Mouse (Mus musculus): ENCODE results near the gene Dach1.

The Dach1 gene

DNA sequence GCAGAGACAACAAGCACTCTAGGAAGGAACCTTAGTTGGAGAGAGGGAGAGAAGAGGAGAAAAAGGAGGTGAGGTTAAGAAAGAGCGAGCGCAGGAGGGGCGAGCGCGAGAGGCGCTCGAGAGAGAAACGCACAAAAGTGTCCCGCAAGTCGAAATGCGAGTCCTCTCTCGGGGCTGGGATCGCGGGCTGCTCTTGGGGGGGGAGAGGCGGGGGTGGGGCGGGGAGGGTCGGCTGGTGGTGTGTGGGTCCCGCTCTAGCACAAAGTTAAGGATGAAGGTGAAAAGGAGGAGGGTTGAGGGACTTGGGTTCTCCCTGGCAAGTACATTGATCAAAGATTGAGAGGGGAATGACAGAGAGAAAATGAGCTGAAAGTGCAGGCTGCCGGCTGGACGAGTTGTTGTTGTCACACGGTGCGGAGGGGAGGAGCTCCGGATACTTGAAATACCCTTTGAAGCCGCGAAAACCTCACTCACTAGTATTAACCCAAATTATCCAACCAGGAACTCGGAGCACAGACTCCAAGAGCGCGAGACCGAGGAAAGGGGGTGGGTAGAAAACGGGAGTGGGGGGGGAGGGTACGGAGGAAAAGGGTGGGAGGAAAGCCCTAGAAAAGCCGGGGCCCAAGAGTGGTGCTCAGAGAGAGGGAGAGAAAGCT, at the start of gene Dach1:
Gene Dach1 (minus strand): TSS at position 345 of the 656 bp plus-strand sequence.
- DNase-seq (ENCODE audit: low spot score): peak; percentile 5

DNA sequence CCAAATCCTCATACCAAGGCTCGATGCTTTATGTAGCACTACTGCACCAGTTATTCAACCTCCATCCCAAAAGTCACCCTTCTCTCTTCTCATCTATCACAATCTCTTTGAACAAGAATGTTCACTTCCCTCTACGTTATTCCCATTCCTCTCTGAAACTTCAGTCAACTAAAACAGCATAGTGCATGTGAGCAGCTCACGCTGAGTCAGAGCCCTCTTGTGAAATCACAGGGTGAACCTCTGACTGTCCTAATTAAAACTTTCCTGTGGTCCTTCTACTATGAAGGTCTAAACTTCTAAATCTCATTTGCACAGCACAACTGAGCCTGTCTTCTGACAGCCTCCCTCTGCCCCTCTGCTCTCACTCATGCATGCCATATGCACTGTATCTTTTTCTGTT, 30.5 kb upstream of the Dach1 start:
- DNase-seq (ENCODE audit: low spot score): no peak

GRCm38 (mm10) chr14:98181545-98181944, 12.0 kb upstream of the Dach1 start:
- DNase-seq (ENCODE audit: low spot score): no peak

DNA sequence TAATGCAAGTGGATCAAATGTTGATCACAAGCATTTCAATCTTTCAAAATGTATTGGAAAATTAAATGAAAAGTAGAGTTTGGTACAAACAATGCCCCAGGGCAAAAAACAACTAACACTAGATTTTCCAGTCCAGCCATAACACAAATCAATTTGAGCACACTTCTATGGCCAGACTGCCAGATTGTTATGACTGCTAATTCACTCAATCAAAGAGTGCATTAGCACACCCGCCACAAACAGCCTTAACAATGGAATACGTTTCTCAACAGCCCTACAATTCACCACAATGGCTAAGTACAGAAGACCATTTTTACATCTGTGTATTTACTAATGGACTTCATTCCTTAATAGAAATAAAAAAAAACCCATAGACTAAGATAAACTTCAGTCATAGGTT, 4.3 kb upstream of the Dach1 start:
- DNase-seq (ENCODE audit: low spot score): no peak

GRCm38 (mm10) chr14:98172394-98172905, 2.9 kb upstream of the Dach1 start:
- DNase-seq (ENCODE audit: low spot score): no peak

GRCm38 (mm10) chr14:98171861-98172260, 2.3 kb upstream of the Dach1 start:
- no peak for DNase-seq (ENCODE audit: low spot score)

- DNase-seq (ENCODE audit: low spot score): peak; percentile 8
Observed at GRCm38 (mm10) chr14:98168908-98169401, 610 bp downstream of the Dach1 start.

GRCm38 (mm10) chr14:98168039-98168907, 1.3 kb downstream of the Dach1 start:
- peak; percentile 23 for DNase-seq (ENCODE audit: low spot score)

- peak; percentile 9 for DNase-seq (ENCODE audit: low spot score)
Observed at GRCm38 (mm10) chr14:98167186-98168038, 2.2 kb downstream of the Dach1 start.

DNA sequence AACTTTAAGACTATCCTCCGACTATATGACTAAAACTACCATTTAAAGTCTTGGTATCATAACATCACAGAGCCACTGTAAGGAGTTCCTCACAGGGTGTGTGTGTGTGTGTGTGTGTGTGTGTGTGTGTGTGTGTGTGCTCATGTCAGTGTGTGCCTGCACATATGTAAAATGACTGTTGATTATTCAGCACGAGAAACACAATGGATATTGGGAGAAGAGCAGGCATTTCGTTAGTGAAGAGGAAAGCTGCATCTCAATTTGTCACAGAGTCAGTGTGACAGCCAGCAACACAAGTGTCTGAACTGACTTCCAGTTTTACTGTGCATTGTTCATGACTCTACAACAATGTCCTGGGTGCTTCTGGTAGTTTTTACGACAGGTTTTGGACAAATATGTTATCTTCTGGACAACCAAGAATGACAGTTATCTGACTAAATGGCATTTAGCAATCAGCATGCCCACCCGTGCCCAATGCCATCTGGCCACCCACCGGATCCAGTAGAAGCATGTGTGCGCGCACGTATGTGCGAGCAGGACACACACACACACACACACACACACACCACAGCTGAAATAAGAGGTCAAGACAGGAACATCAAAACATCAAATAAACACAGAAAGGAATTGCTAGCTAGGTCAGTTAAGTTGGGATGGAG, 3.1 kb downstream of the Dach1 start:
- no peak for DNase-seq (ENCODE audit: low spot score)

- no peak for DNase-seq (ENCODE audit: low spot score)
Observed at GRCm38 (mm10) chr14:98156753-98157152, 12.8 kb downstream of the Dach1 start.

GRCm38 (mm10) chr14:98155725-98156392, 13.7 kb downstream of the Dach1 start:
- DNase-seq (ENCODE audit: low spot score): no peak

DNA sequence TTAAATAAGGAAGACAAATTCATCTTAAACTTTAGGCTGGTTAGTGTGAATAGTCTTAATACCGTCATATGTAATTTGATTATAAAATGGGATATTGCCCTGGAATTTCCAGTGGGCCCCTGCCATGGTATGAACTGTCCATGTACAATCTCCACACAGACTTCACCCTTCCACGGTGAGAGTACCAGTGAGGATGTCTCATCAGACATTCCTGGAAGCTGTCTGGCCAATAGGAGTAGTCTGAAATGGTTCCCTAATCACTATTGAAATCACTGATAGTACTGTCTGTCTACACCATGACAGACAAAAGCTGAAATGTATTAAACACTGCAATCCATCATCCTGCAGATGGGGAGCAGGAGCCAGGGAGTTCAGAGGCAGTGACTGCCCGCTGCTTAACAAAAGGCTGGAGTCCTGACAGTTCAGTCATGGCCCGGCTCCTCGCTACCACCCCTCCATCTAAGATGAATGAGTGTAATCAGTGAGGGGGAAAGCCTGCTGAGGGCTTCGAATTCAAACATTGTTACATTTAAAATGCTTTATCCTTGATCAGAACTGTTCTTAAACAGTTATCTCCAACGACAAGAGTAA, 14.6 kb downstream of the Dach1 start:
- no peak for DNase-seq (ENCODE audit: low spot score)

- no peak for DNase-seq (ENCODE audit: low spot score)
Observed at GRCm38 (mm10) chr14:98141758-98142157, 27.8 kb downstream of the Dach1 start.

GRCm38 (mm10) chr14:98138873-98139665, 30.5 kb downstream of the Dach1 start:
- DNase-seq (ENCODE audit: low spot score): no peak

- DNase-seq (ENCODE audit: low spot score): no peak
Observed at GRCm38 (mm10) chr14:98134546-98134945, 35.0 kb downstream of the Dach1 start.

GRCm38 (mm10) chr14:98123032-98123431, 46.5 kb downstream of the Dach1 start:
- DNase-seq (ENCODE audit: low spot score): no peak

- no peak for DNase-seq (ENCODE audit: low spot score)
Observed at GRCm38 (mm10) chr14:98116627-98117026, 52.9 kb downstream of the Dach1 start.

DNA sequence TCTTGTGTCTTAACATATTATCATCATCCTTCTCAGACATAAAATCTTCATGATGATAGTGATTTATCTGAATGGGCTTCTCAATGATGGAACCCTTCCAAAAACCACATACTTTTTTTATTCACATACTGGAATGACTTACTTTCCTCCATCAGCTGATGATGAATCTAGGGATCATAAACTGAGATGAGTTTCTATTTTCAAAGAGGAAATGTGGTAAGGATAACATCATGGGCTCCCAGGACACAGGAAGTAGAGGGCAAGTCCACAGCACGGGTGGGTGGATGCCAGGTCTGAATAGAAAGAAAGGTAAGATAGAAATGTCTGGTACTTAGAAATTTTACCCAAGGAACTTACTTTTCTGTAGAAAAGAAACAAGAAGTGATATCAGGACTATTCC, 56.5 kb downstream of the Dach1 start:
- DNase-seq (ENCODE audit: low spot score): no peak

DNA sequence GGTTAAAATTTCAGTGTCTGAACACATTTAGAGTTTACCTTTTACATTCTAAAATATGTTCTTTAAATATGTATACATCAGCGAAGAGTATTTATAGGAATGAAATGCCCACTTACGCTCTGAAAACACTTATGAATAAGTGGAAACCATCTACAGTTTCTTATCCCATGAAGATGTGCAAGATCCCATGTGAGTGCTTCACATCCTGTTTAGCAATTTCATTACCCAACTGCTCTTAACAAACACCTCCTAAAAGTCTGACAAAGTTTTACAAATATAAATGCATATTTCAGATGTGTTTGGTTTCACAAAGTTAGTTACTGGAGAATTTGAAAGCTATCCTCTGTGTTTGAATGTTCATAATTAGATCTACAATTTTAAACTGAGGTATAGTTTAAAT, 59.6 kb downstream of the Dach1 start:
- no peak for DNase-seq (ENCODE audit: low spot score)
